Mouse (Mus musculus): Measurements from ENCODE around the gene Cers2. TPM values are rescaled to one million over a fixed set of nuclear protein-coding genes. Genes with fewer than 3 reads are reported as not detected.
A peak's percentile ranks its signal among the peaks of the same experiment; 100 is the strongest.

Cers2 gene
- 109 and 120 TPM in 2 replicates for polyA plus RNA-seq (2015; fragmentation: Nextera tagmentation; extraction: Ambion mirVana)

DNA sequence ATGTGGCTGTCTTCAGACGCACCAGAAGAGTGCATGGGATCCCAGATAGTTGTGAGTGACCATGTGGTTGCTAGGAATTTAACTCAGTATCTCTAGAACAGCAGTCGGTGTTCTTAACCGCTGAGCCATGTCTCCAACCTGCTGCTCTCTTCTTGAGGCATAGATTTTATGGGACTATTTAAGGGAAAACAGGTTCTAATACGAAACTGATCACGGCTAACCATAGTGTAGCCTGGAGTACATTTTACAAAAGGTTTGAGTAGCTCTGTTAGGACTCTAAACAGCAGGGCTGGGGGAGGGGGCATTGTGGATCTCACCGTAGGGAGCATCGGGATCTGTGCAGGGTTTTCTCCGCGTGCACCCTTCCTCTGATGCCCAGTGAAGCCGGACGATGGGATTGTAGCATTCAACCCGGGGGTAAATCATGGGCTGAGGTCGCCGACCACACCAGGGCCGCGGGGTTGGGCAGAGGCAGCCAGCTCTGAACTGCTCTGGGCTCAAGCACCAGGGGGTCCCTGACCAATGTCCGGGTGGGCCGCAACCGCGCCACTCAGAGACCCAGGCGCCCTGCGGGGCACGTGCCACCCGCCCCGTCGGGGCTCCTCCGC, at the start of gene Cers2:
Gene Cers2 (plus strand): TSS at position 306 of the 608 bp plus-strand sequence.
- 7% methylated on average over 27 of the region's 27 CpGs for WGBS
- peaks cover 13% of the 10 kb centered on the region; the same call in 1 of the 2 replicates for H3K4me1 ChIP-seq (replicated peaks; ENCODE audit: control insufficient read depth, insufficient read depth, low read length)
- H3K4me3 ChIP-seq (ENCODE audit: low read depth, low read length) = peak within 1 kb of the TSS; percentile 87
- ATAC-seq = no peak
- TF ChIP-seq CTCF (IDR thresholded peaks at IDR 0.05; ENCODE audit: low read depth) = no peak
- peak within 1 kb of the TSS; percentile 87 for H3K27ac ChIP-seq (ENCODE audit: low read depth, low read length)
- peak within 1 kb of the TSS; percentile 82 for H3K4me2 ChIP-seq (replicated peaks; ENCODE audit: low read depth)
- no peaks in the 10 kb centered on the region for H3K9me3 ChIP-seq (ENCODE audit: control insufficient read depth)
- no peaks in the 10 kb centered on the region for H3K27me3 ChIP-seq (replicated peaks; ENCODE audit: control insufficient read depth, insufficient read depth, low read length)
- H3K9ac ChIP-seq (ENCODE audit: low read depth, low read length) = peak within 1 kb of the TSS; percentile 85
- H3K36me3 ChIP-seq (ENCODE audit: control insufficient read depth, insufficient read depth) = peaks cover under 1% of the 10 kb centered on the region; the same call in 1 of the 2 replicates

DNA sequence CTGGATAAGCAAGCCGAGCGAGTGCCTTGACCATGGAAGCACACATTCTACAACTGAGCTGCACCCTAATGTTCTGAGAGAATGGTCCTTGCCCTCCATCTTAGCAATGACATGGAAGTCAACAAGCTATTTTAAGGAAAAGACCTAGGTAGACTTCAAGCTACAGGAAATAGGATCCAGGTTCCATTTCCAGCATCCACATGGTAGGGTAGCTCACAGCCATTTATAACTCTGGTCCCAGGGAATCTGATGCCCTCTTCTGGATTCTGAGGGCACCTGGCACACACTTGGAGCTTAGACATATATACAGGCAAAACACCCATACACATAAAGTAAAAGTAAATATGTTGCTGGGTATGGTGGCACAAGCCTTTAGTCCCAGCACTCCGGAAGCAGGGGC, 48.5 kb upstream of the Cers2 start:
- no peak for TF ChIP-seq CTCF (IDR thresholded peaks at IDR 0.05; ENCODE audit: low read depth)
- Histone ChIP-seq H3K4me3 (ENCODE audit: low read depth, low read length) (no peak overlapping the region), H3K4me2 (replicated peaks; ENCODE audit: low read depth) (no peak overlapping the region), H3K9ac (ENCODE audit: low read depth, low read length) (no peak overlapping the region), H3K27ac (ENCODE audit: low read depth, low read length) (no peak overlapping the region), H3K27me3 (replicated peaks; ENCODE audit: control insufficient read depth, insufficient read depth, low read length) (no peaks in the 10 kb centered on the region), H3K4me1 (replicated peaks; ENCODE audit: control insufficient read depth, insufficient read depth, low read length) (no peaks in the 10 kb centered on the region), H3K36me3 (ENCODE audit: control insufficient read depth, insufficient read depth) (peaks cover 26% of the 10 kb centered on the region), H3K9me3 (ENCODE audit: control insufficient read depth) (no peaks in the 10 kb centered on the region)
- no peak for ATAC-seq
- 92% methylated on average over 3 of the region's 3 CpGs for WGBS

GRCm38 (mm10) chr3:95267855-95268254, 46.7 kb upstream of the Cers2 start:
- 0 out of 2 replicates have a peak overlapping the region, but pooled peaks have one; percentile 35 for H3K27ac ChIP-seq (ENCODE audit: low read depth, low read length)
- no peak overlapping the region for H3K9ac ChIP-seq (ENCODE audit: low read depth, low read length)
- H3K4me1 ChIP-seq (replicated peaks; ENCODE audit: control insufficient read depth, insufficient read depth, low read length) = no peaks in the 10 kb centered on the region
- H3K9me3 ChIP-seq (ENCODE audit: control insufficient read depth) = no peaks in the 10 kb centered on the region
- peak; percentile 23; the same call in 1 of the 2 replicates for ATAC-seq
- no peaks in the 10 kb centered on the region for H3K27me3 ChIP-seq (replicated peaks; ENCODE audit: control insufficient read depth, insufficient read depth, low read length)
- no peak overlapping the region for H3K4me3 ChIP-seq (ENCODE audit: low read depth, low read length)
- peaks cover 20% of the 10 kb centered on the region for H3K36me3 ChIP-seq (ENCODE audit: control insufficient read depth, insufficient read depth)
- TF ChIP-seq CTCF (IDR thresholded peaks at IDR 0.05; ENCODE audit: low read depth) = no peak
- no peak overlapping the region for H3K4me2 ChIP-seq (replicated peaks; ENCODE audit: low read depth)

- Histone ChIP-seq H3K27me3 (replicated peaks; ENCODE audit: control insufficient read depth, insufficient read depth, low read length) (no peaks in the 10 kb centered on the region), H3K36me3 (ENCODE audit: control insufficient read depth, insufficient read depth) (peaks cover 20% of the 10 kb centered on the region), H3K9ac (ENCODE audit: low read depth, low read length) (no peak overlapping the region), H3K4me2 (replicated peaks; ENCODE audit: low read depth) (no peak overlapping the region), H3K27ac (ENCODE audit: low read depth, low read length) (no peak overlapping the region), H3K4me1 (replicated peaks; ENCODE audit: control insufficient read depth, insufficient read depth, low read length) (no peaks in the 10 kb centered on the region), H3K4me3 (ENCODE audit: low read depth, low read length) (no peak overlapping the region), H3K9me3 (ENCODE audit: control insufficient read depth) (no peaks in the 10 kb centered on the region)
- TF ChIP-seq CTCF (IDR thresholded peaks at IDR 0.05; ENCODE audit: low read depth) = no peak
- whole genome bisulfite sequencing = 91% methylated on average over 5 of the region's 5 CpGs
- ATAC-seq = no peak
Measured at GRCm38 (mm10) chr3:95269789-95270188, 44.8 kb upstream of the Cers2 start.

- H3K27me3 ChIP-seq (replicated peaks; ENCODE audit: control insufficient read depth, insufficient read depth, low read length) = no peaks in the 10 kb centered on the region
- no peak overlapping the region for H3K27ac ChIP-seq (ENCODE audit: low read depth, low read length)
- no peaks in the 10 kb centered on the region for H3K9me3 ChIP-seq (ENCODE audit: control insufficient read depth)
- ATAC-seq = no peak
- H3K4me3 ChIP-seq (ENCODE audit: low read depth, low read length) = no peak overlapping the region
- H3K9ac ChIP-seq (ENCODE audit: low read depth, low read length) = no peak overlapping the region
- peaks cover 13% of the 10 kb centered on the region; the same call in 1 of the 2 replicates for H3K36me3 ChIP-seq (ENCODE audit: control insufficient read depth, insufficient read depth)
- 75% methylated on average over 12 of the region's 12 CpGs for WGBS
- H3K4me1 ChIP-seq (replicated peaks; ENCODE audit: control insufficient read depth, insufficient read depth, low read length) = no peaks in the 10 kb centered on the region
- no peak for TF ChIP-seq CTCF (IDR thresholded peaks at IDR 0.05; ENCODE audit: low read depth)
- H3K4me2 ChIP-seq (replicated peaks; ENCODE audit: low read depth) = no peak overlapping the region
Measured at GRCm38 (mm10) chr3:95270766-95271364, 43.7 kb upstream of the Cers2 start.

DNA sequence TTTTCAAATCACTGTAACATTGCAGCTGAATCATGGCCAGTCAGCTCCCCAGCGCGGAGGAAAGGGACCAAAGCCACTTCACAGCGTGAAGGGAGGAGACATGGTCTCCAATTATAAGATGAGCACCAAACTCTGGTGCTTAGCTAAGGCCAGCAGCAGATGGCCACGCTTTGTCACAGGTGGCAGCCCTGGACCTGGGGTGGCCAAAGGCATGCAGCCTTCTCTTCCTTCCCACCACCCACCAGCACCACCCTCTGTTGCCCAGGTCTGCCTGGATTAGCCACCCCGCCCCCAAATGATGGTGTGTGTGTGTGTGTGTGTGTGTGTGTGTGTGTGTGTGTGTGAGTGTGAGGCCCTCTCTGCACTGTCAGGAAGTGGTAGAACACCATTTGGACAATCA, 41.1 kb upstream of the Cers2 start:
- no peaks in the 10 kb centered on the region for H3K27me3 ChIP-seq (replicated peaks; ENCODE audit: control insufficient read depth, insufficient read depth, low read length)
- peaks cover 4% of the 10 kb centered on the region; the same call in 1 of the 2 replicates for H3K36me3 ChIP-seq (ENCODE audit: control insufficient read depth, insufficient read depth)
- H3K4me2 ChIP-seq (replicated peaks; ENCODE audit: low read depth) = no peak overlapping the region
- no peak overlapping the region for H3K4me3 ChIP-seq (ENCODE audit: low read depth, low read length)
- WGBS = 89% methylated on average over 5 of the region's 5 CpGs
- no peak overlapping the region for H3K27ac ChIP-seq (ENCODE audit: low read depth, low read length)
- H3K4me1 ChIP-seq (replicated peaks; ENCODE audit: control insufficient read depth, insufficient read depth, low read length) = no peaks in the 10 kb centered on the region
- no peak overlapping the region for H3K9ac ChIP-seq (ENCODE audit: low read depth, low read length)
- no peak for ATAC-seq
- no peaks in the 10 kb centered on the region for H3K9me3 ChIP-seq (ENCODE audit: control insufficient read depth)
- TF ChIP-seq CTCF (IDR thresholded peaks at IDR 0.05; ENCODE audit: low read depth) = no peak

Measured in intestine, postnatal 0 days (tissue).